Mouse (Mus musculus) heart, postnatal 0 days (tissue): Measurements from ENCODE around the gene Wdr66. TPM values are rescaled to one million over a fixed set of nuclear protein-coding genes. Genes with fewer than 3 reads are reported as not detected.

ENCODE experiments used
- ATAC-seq: fragments of 200-750 bp; cut with Nextera tagmentation; 2 replicates; pipeline ENCODE4 v1.8.0; 2017; ENCODE audit warnings: low read depth, moderate number of reproducible peaks, moderate library complexity; ENCODE audit not compliant: insufficient read depth
- DNase-seq: peaks from one replicate; pipeline ENCODE4 v3.0.0-alpha.2; 2016; ENCODE audit warnings: low spot score
- H3K27ac ChIP-seq: fragments of 300-500 bp; sonication (generic); 2 replicates; pipeline ENCODE4 v1.5.1; 2014; ENCODE audit warnings: low read depth, mild to moderate bottlenecking
- H3K27me3 ChIP-seq: fragments of 300-500 bp; sonication (generic); 2 replicates; pipeline ENCODE4 v1.6.1; 2014; ENCODE audit warnings: low read length, mixed read lengths; ENCODE audit not compliant: control insufficient read depth, insufficient read depth
- H3K36me3 ChIP-seq: fragments of 300-500 bp; sonication (generic); replicated peaks from 2 replicates; pipeline ENCODE4 v1.6.1; 2014; ENCODE audit warnings: low read length, mixed read lengths; ENCODE audit not compliant: control insufficient read depth, insufficient read depth
- H3K4me1 ChIP-seq: fragments of 300-500 bp; sonication (generic); 2 replicates; pipeline ENCODE4 v1.6.1; 2014; ENCODE audit warnings: antibody characterized with exemption; ENCODE audit not compliant: control insufficient read depth, insufficient read depth
- H3K4me2 ChIP-seq: fragments of 300-500 bp; sonication (generic); 2 replicates; pipeline ENCODE4 v1.6.1; 2014; ENCODE audit warnings: low read depth, mild to moderate bottlenecking, low read length, moderate library complexity
- H3K4me3 ChIP-seq: fragments of 300-500 bp; sonication (generic); 2 replicates; pipeline ENCODE4 v1.5.1; 2014; ENCODE audit warnings: low read depth, low read length
- H3K9ac ChIP-seq: fragments of 300-500 bp; sonication (generic); replicated peaks from 2 replicates; pipeline ENCODE4 v1.6.1; 2014; ENCODE audit warnings: low read depth, low read length, mixed read lengths
- H3K9me3 ChIP-seq: fragments of 300-500 bp; sonication (generic); replicated peaks from 2 replicates; pipeline ENCODE4 v1.6.1; 2016; ENCODE audit warnings: low read length; ENCODE audit not compliant: control insufficient read depth
- CTCF ChIP-seq: IDR thresholded peaks from 2 replicates; pipeline ENCODE4 v1.5.1; 2016; ENCODE audit warnings: antibody characterized with exemption, control low read depth, low read depth
- EP300 ChIP-seq: IDR thresholded peaks from 2 replicates; pipeline ENCODE4 v1.6.1; 2016; ENCODE audit warnings: antibody characterized with exemption, low read depth
- WGBS: fragments of 180-500 bp; shearing (Covaris S2); extraction: QIAGEN DNeasy Blood & Tissue Kit; methylation state at CpG from one replicate; pipeline ENCODE4 v1.1.7; 2014; 5-methylcytosine and 5-hydroxymethylcytosine counted together
- polyA plus RNA-seq: library from polyadenylated mRNA; unstranded; fragments of >200 nt; fragmentation: Nextera tagmentation; extraction: Ambion mirVana; gene quantifications from 2 replicates; pipeline ENCODE4 v1.2.1, GENCODE M21; 2015
- total RNA-seq: library from RNA; depleted of rRNA; stranded (reverse); fragments of >200 nt; gene quantifications from 2 replicates; pipeline ENCODE4 v1.2.3, GENCODE M21; 2014; ENCODE audit warnings: low replicate concordance

The Wdr66 gene
- total and polyA plus RNA-seq, 2 experiments from 2014 or later: 3.1 to 4.0 TPM

GRCm38 (mm10) chr5:123364302-123364971, 112.5 kb downstream of the Wdr66 start:
- Histone ChIP-seq H3K27me3 (no peaks in the 10 kb centered on the region), H3K4me2 (no peak overlapping the region), H3K9ac (no peak overlapping the region), H3K4me3 (no peak overlapping the region), H3K4me1 (peaks cover 18% of the 10 kb centered on the region), H3K9me3 (no peaks in the 10 kb centered on the region), H3K36me3 (peaks cover 46% of the 10 kb centered on the region), H3K27ac (peak overlapping the region; percentile 91)
- 0 out of 2 replicates have a peak, but pooled peaks have one; percentile 55 for TF ChIP-seq EP300
- no peak for TF ChIP-seq CTCF
- WGBS: 39% methylated on average over 11 of the region's 11 CpGs
- ATAC-seq: peak; percentile 91
- peak; percentile 83 for DNase-seq

- WGBS: 76% methylated on average over 13 of the region's 13 CpGs
- H3K27ac ChIP-seq: no peak overlapping the region
- H3K36me3 ChIP-seq: peaks cover 54% of the 10 kb centered on the region
- TF ChIP-seq EP300 (no peak), CTCF (peak; percentile 89)
- H3K27me3 ChIP-seq: no peaks in the 10 kb centered on the region
- no peaks in the 10 kb centered on the region for H3K9me3 ChIP-seq
- no peak overlapping the region for H3K9ac ChIP-seq
- DNase-seq: peak; percentile 50
- no peak overlapping the region for H3K4me3 ChIP-seq
- ATAC-seq: no peak
- H3K4me1 ChIP-seq: peaks cover 10% of the 10 kb centered on the region
- no peak overlapping the region for H3K4me2 ChIP-seq
Measured at GRCm38 (mm10) chr5:123368869-123369488, 117.1 kb downstream of the Wdr66 start.

GRCm38 (mm10) chr5:123370049-123370448, 118.1 kb downstream of the Wdr66 start:
- Histone ChIP-seq H3K36me3 (peaks cover 54% of the 10 kb centered on the region), H3K9me3 (no peaks in the 10 kb centered on the region), H3K27me3 (no peaks in the 10 kb centered on the region), H3K27ac (no peak overlapping the region), H3K9ac (no peak overlapping the region), H3K4me3 (no peak overlapping the region), H3K4me1 (no peaks in the 10 kb centered on the region), H3K4me2 (no peak overlapping the region)
- 92% methylated on average over 5 of the region's 5 CpGs for WGBS
- no peak for ATAC-seq
- no peak for DNase-seq
- TF ChIP-seq CTCF: no peak
- TF ChIP-seq EP300: no peak

- DNase-seq: no peak
Measured at GRCm38 (mm10) chr5:123375262-123375661, 123.4 kb downstream of the Wdr66 start.

GRCm38 (mm10) chr5:123375793-123376452, 124.0 kb downstream of the Wdr66 start:
- no peak overlapping the region for H3K9ac ChIP-seq
- WGBS: 86% methylated on average over 6 of the region's 6 CpGs
- ATAC-seq (no peak), DNase-seq (no peak)
- no peak overlapping the region for H3K4me3 ChIP-seq
- no peaks in the 10 kb centered on the region for H3K9me3 ChIP-seq
- no peak overlapping the region for H3K27ac ChIP-seq
- no peak overlapping the region for H3K4me2 ChIP-seq
- peaks cover 28% of the 10 kb centered on the region for H3K36me3 ChIP-seq
- TF ChIP-seq EP300 (no peak), CTCF (no peak)
- no peaks in the 10 kb centered on the region for H3K4me1 ChIP-seq
- H3K27me3 ChIP-seq: 0 out of 2 replicates have a peak, but pooled peaks cover under 1% of the 10 kb centered on the region

More at GRCm38 (mm10) chr5:123375262-123375661, 123.4 kb downstream of the Wdr66 start:
- Histone ChIP-seq H3K4me2 (no peak overlapping the region), H3K9me3 (no peaks in the 10 kb centered on the region), H3K4me1 (no peaks in the 10 kb centered on the region), H3K36me3 (peaks cover 35% of the 10 kb centered on the region), H3K4me3 (no peak overlapping the region), H3K27me3 (no peaks in the 10 kb centered on the region), H3K27ac (no peak overlapping the region), H3K9ac (no peak overlapping the region)
- ATAC-seq: no peak
- no peak for TF ChIP-seq EP300
- no peak for TF ChIP-seq CTCF
- 90% methylated on average over 10 of the region's 10 CpGs for WGBS
